Mouse (Mus musculus): ENCODE measurements around the gene Atp6v0e2.

- TF ChIP-seq CTCF (IDR thresholded peaks at IDR 0.05; ENCODE audit: low read depth, low read length) (no peak), GATA1 (IDR thresholded peaks at IDR 0.05; ENCODE audit: borderline replicate concordance, low read length) (no peak), POLR2AphosphoS5 (IDR thresholded peaks at IDR 0.05; ENCODE audit: insufficient replicate concordance, low read depth, low read length) (no peak), TAL1 (conservative IDR thresholded peaks at IDR 0.05; ENCODE audit: low read depth, low read length) (no peak), GATA2 (IDR thresholded peaks at IDR 0.05; ENCODE audit: borderline replicate concordance, low read depth, low read length) (no peak)
Observed at GRCm38 (mm10) chr6:48579215-48579648, 41.8 kb downstream of the Atp6v0e2 start.
